Comparison of ENCODE assay signal across 9 mouse cellular contexts in genomic region chr2:105687317-105687991, GRCm38 (mm10). TPM values are rescaled to one million over a fixed set of nuclear protein-coding genes. Genes with fewer than 3 reads are reported as not detected.
DNase-seq lines count a peak whose midpoint lies in the region; ATAC-seq and TF ChIP-seq lines count a peak whose summit lies in the region.
"Had no signal": no experiment of that assay in that cellular context is flagged by ENCODE, and none has a peak within 500 bp of the region (broad histone marks: within the 10 kb centered on the region; RNA-seq: fewer than 3 reads in every experiment).

No protein-coding gene starts in this region.

- H3K4me2 ChIP-seq in forebrain, embryonic 15.5 days (replicated peaks) = peak overlapping the region; percentile 56
- peak overlapping the region; percentile 35 for H3K4me2 ChIP-seq in limb, embryonic 13.5 days (replicated peaks)
- H3K4me2 ChIP-seq in neural tube, embryonic 14.5 days (ENCODE audit: low read depth, low read length) = peak overlapping the region; percentile 39

- TF ChIP-seq POLR2A in heart, adult 2 months (IDR thresholded peaks at IDR 0.05; ENCODE audit: insufficient read depth, low read depth, low read length) = no peak

- no peaks in the 10 kb centered on the region for H3K9me3 ChIP-seq in forebrain, embryonic 15.5 days
- H3K9me3 ChIP-seq in limb, embryonic 13.5 days = no peaks in the 10 kb centered on the region
- H3K9me3 ChIP-seq in neural tube, embryonic 14.5 days (ENCODE audit: control insufficient read depth, low read length) = no peaks in the 10 kb centered on the region

- TF ChIP-seq EP300 in heart, adult 2 months (IDR thresholded peaks at IDR 0.05; ENCODE audit: insufficient read depth, low read depth, low read length) = no peak

- 7% methylated on average over 13 of the region's 13 CpGs for WGBS in heart, adult 2 months
- 12% methylated on average over 13 of the region's 13 CpGs for WGBS in forebrain, embryonic 15.5 days
- WGBS in limb, embryonic 13.5 days = 2% methylated on average over 13 of the region's 13 CpGs
- WGBS in neural tube, embryonic 14.5 days = 9% methylated on average over 13 of the region's 13 CpGs

- H3K9ac ChIP-seq in heart, adult 2 months (ENCODE audit: low read depth, low read length) = no peak overlapping the region
- peak overlapping the region; percentile 41 for H3K9ac ChIP-seq in forebrain, embryonic 15.5 days (replicated peaks)
- H3K9ac ChIP-seq in limb, embryonic 13.5 days = no peak overlapping the region
- no peak overlapping the region for H3K9ac ChIP-seq in neural tube, embryonic 14.5 days (replicated peaks; ENCODE audit: low read depth, low read length)

- H3K79me2 ChIP-seq in heart, adult 2 months (replicated peaks; ENCODE audit: control insufficient read depth, insufficient read depth, low read length) = no peaks in the 10 kb centered on the region

- no peak overlapping the region for H3K27ac ChIP-seq in heart, adult 2 months
- H3K27ac ChIP-seq in forebrain, embryonic 15.5 days (replicated peaks) = peak overlapping the region; percentile 66
- no peak overlapping the region for H3K27ac ChIP-seq in limb, embryonic 13.5 days
- H3K27ac ChIP-seq in neural tube, embryonic 14.5 days (ENCODE audit: low read depth, low read length) = no peak overlapping the region

- H3K36me3 ChIP-seq in heart, adult 2 months (ENCODE audit: control insufficient read depth, insufficient read depth, low read length) = no peaks in the 10 kb centered on the region
- no peaks in the 10 kb centered on the region; the same call in 1 of the 2 replicates for H3K36me3 ChIP-seq in forebrain, embryonic 15.5 days
- no peaks in the 10 kb centered on the region for H3K36me3 ChIP-seq in limb, embryonic 13.5 days
- no peaks in the 10 kb centered on the region for H3K36me3 ChIP-seq in neural tube, embryonic 14.5 days (ENCODE audit: control insufficient read depth, insufficient read depth, low read length)

- no peaks in the 10 kb centered on the region for H3K4me1 ChIP-seq in heart, adult 2 months (ENCODE audit: control insufficient read depth, insufficient read depth, low read length)
- peaks cover 56% of the 10 kb centered on the region for H3K4me1 ChIP-seq in forebrain, embryonic 15.5 days
- H3K4me1 ChIP-seq in limb, embryonic 13.5 days = peaks cover 16% of the 10 kb centered on the region
- peaks cover 5% of the 10 kb centered on the region; the same call in 1 of the 2 replicates for H3K4me1 ChIP-seq in neural tube, embryonic 14.5 days (ENCODE audit: control insufficient read depth, insufficient read depth, low read length)

- DNase-seq in heart, adult 2 months = no peak
- no peak for DNase-seq in heart, postnatal 25 days (ENCODE audit: low spot score)
- DNase-seq in cerebellum, adult 11-12 months = peak; percentile 88
- no peak for DNase-seq in urinary bladder, postnatal 36 days (ENCODE audit: low spot score in 2 of 2)
- no peak for DNase-seq in adrenal gland, postnatal 25 days

- 0 out of 2 replicates have a peak, but pooled peaks have one; percentile 21 for ATAC-seq in forebrain, embryonic 15.5 days (replicated peaks)
- ATAC-seq in limb, embryonic 13.5 days (ENCODE audit: low FRiP score, low read depth) = peak; percentile 37; the same call in 1 of the 2 replicates
- no peak for ATAC-seq in neural tube, embryonic 14.5 days (ENCODE audit: low read depth)

- peaks cover 30% of the 10 kb centered on the region for H3K27me3 ChIP-seq in heart, adult 2 months (ENCODE audit: control insufficient read depth, insufficient read depth, low read length)
- peaks cover 15% of the 10 kb centered on the region; the same call in 1 of the 2 replicates for H3K27me3 ChIP-seq in forebrain, embryonic 15.5 days
- peaks cover 96% of the 10 kb centered on the region for H3K27me3 ChIP-seq in limb, embryonic 13.5 days
- H3K27me3 ChIP-seq in neural tube, embryonic 14.5 days (ENCODE audit: control insufficient read depth, insufficient read depth, low read length) = peaks cover 36% of the 10 kb centered on the region

- intact Hi-C loops in heart, adult 2 months (cut with DNase I) = loop anchor here (10.0 kb wide), 3 partner anchors 217 to 563 kb away; partner anchors contain the start of genes Elp4, Immp1l and Wt1
- intact Hi-C loops in heart, postnatal 25 days (cut with DNase I) = loop anchor here (10.0 kb wide), 1 partner anchor 297 kb away; no protein-coding TSS in a partner anchor

- TF ChIP-seq CTCF in heart, adult 2 months (IDR thresholded peaks at IDR 0.05) = peak; percentile 41

- no peak overlapping the region for H3K4me3 ChIP-seq in heart, adult 2 months
- peak overlapping the region; percentile 28; the same call in 1 of the 2 replicates for H3K4me3 ChIP-seq in forebrain, embryonic 15.5 days
- H3K4me3 ChIP-seq in limb, embryonic 13.5 days = peak overlapping the region; percentile 12
- H3K4me3 ChIP-seq in neural tube, embryonic 14.5 days (ENCODE audit: low read depth, low read length) = peak overlapping the region; percentile 4; the same call in 1 of the 2 replicates
- H3K4me3 ChIP-seq: erythroblast, embryonic 14.5 days had no signal

RNA-seq across cellular contexts. Expression of gene Pax6, which starts 18.8 kb away (rescaled TPM):
- not detected for total RNA-seq in heart, adult 2 months (2021)
- polyA plus RNA-seq in heart, adult 2 months (2012; rRNA removed) = not detected in 2 replicates
- total RNA-seq in heart, postnatal 25 days (2021) = not detected
- polyA plus RNA-seq in forebrain, embryonic 15.5 days (2015; fragmentation: Nextera tagmentation; extraction: Ambion mirVana) = 45.0 and 57.0 TPM in 2 replicates
- 0.39 and 0.55 TPM in 2 replicates for polyA plus RNA-seq in limb, embryonic 13.5 days (2015; fragmentation: Nextera tagmentation; extraction: Ambion mirVana)
- 13.3 and 13.5 TPM in 2 replicates for polyA plus RNA-seq in neural tube, embryonic 14.5 days (2014; fragmentation: Nextera tagmentation; extraction: Ambion mirVana)
- not detected in 2 replicates for total RNA-seq in adrenal gland, postnatal 25 days (2021)
